ENCODE assay signal across 24 mouse cellular contexts in the genomic region with DNA sequence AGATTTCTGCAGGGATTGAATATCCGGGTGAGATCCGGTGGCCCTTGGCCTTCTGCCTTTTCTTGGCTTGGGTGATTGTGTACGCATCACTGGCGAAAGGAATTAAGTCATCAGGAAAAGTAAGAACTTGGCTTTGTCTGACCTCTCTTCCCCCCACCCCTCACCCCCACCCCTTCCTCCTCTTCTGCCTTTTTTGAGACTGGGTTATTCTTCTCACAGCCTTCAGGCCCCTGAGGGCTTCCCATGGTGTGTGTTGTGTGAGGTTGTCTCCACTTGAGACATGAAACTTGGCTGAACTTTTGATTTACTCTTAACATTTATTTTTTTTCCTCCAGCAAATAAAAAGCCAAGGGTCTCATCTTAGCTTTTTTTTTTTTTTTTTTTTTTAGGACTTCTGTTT. TPM values are rescaled to one million over a fixed set of nuclear protein-coding genes. Genes with fewer than 3 reads are reported as not detected.
DNase-seq lines count a peak whose midpoint lies in the region; ATAC-seq and TF ChIP-seq lines count a peak whose summit lies in the region.
"Had no signal": no experiment of that assay in that cellular context is flagged by ENCODE, and none has a peak within 500 bp of the region (broad histone marks: within the 10 kb centered on the region; RNA-seq: fewer than 3 reads in every experiment).

No protein-coding gene starts in this region.

- H3K4me3 ChIP-seq in embryonic facial prominence, embryonic 14.5 days (ENCODE audit: low read depth, low read length) = no peak overlapping the region
- H3K4me3 ChIP-seq in embryonic facial prominence, embryonic 10.5 days = no peak overlapping the region
- H3K4me3 ChIP-seq in kidney, embryonic 15.5 days (replicated peaks) = no peak overlapping the region
- H3K4me3 ChIP-seq in limb, embryonic 14.5 days (replicated peaks; ENCODE audit: low read length) = no peak overlapping the region
- no peak overlapping the region for H3K4me3 ChIP-seq in limb, embryonic 10.5 days
- H3K4me3 ChIP-seq: embryonic facial prominence, embryonic 13.5 days; forebrain, embryonic 13.5 days; forebrain, embryonic 15.5 days had no signal

- peak; percentile 23 for DNase-seq in embryonic facial prominence, embryonic 14.5 days (ENCODE audit: low spot score)
- DNase-seq in embryonic facial prominence, embryonic 10.5 days (ENCODE audit: low spot score) = no peak
- DNase-seq in kidney, postnatal 14 days = no peak
- no peak for DNase-seq in limb, embryonic 14.5 days (ENCODE audit: low spot score)
- no peak for DNase-seq in limb, embryonic 10.5 days (ENCODE audit: low spot score)
- DNase-seq: adrenal gland, adult 8-10 months; adrenal gland, postnatal 14 days; adrenal gland, postnatal 36 days; B cell, adult 2 months; cerebellum, adult 11-12 months; cerebellum, adult 2 months; cerebellum, adult 9-10 months; cerebellum, postnatal 10 days; cerebellum, postnatal 25 days; forebrain, postnatal 0 days had no signal

- no peak overlapping the region for H3K9ac ChIP-seq in embryonic facial prominence, embryonic 14.5 days (ENCODE audit: low read depth, low read length)
- no peak overlapping the region for H3K9ac ChIP-seq in kidney, embryonic 15.5 days
- no peak overlapping the region for H3K9ac ChIP-seq in limb, embryonic 14.5 days (ENCODE audit: low read depth, low read length, severe bottlenecking)
- H3K9ac ChIP-seq: embryonic facial prominence, embryonic 13.5 days; forebrain, embryonic 13.5 days; forebrain, embryonic 15.5 days; forebrain, postnatal 0 days had no signal

- no peaks in the 10 kb centered on the region for H3K4me1 ChIP-seq in embryonic facial prominence, embryonic 14.5 days (ENCODE audit: control insufficient read depth, insufficient read depth, low read length)
- H3K4me1 ChIP-seq in embryonic facial prominence, embryonic 10.5 days = 0 out of 2 replicates have a peak, but pooled peaks cover 4% of the 10 kb centered on the region
- no peaks in the 10 kb centered on the region for H3K4me1 ChIP-seq in kidney, embryonic 15.5 days
- no peaks in the 10 kb centered on the region for H3K4me1 ChIP-seq in limb, embryonic 14.5 days (ENCODE audit: control insufficient read depth, insufficient read depth, low read length)
- H3K4me1 ChIP-seq in limb, embryonic 10.5 days = peaks cover 17% of the 10 kb centered on the region
- H3K4me1 ChIP-seq: embryonic facial prominence, embryonic 13.5 days; forebrain, embryonic 13.5 days; forebrain, embryonic 15.5 days had no signal

- 47% methylated on average over 4 of the region's 4 CpGs for WGBS in embryonic facial prominence, embryonic 14.5 days
- 56% methylated on average over 4 of the region's 4 CpGs for WGBS in embryonic facial prominence, embryonic 10.5 days
- WGBS in kidney, embryonic 15.5 days = 36% methylated on average over 4 of the region's 4 CpGs
- WGBS in limb, embryonic 14.5 days = 81% methylated on average over 4 of the region's 4 CpGs
- 81% methylated on average over 4 of the region's 4 CpGs for WGBS in limb, embryonic 10.5 days

- no peak overlapping the region for H3K4me2 ChIP-seq in embryonic facial prominence, embryonic 14.5 days (ENCODE audit: low read depth, low read length)
- H3K4me2 ChIP-seq in kidney, embryonic 15.5 days = no peak overlapping the region
- H3K4me2 ChIP-seq in limb, embryonic 14.5 days (replicated peaks; ENCODE audit: low read depth, low read length, severe bottlenecking) = no peak overlapping the region
- H3K4me2 ChIP-seq: embryonic facial prominence, embryonic 13.5 days; forebrain, embryonic 13.5 days; forebrain, embryonic 15.5 days had no signal

- no peaks in the 10 kb centered on the region for H3K36me3 ChIP-seq in embryonic facial prominence, embryonic 14.5 days (ENCODE audit: control insufficient read depth, insufficient read depth, low read length)
- H3K36me3 ChIP-seq in embryonic facial prominence, embryonic 10.5 days (replicated peaks) = no peaks in the 10 kb centered on the region
- no peaks in the 10 kb centered on the region for H3K36me3 ChIP-seq in kidney, embryonic 15.5 days
- no peaks in the 10 kb centered on the region for H3K36me3 ChIP-seq in limb, embryonic 14.5 days (ENCODE audit: control insufficient read depth, insufficient read depth, low read length)
- no peaks in the 10 kb centered on the region for H3K36me3 ChIP-seq in limb, embryonic 10.5 days
- H3K36me3 ChIP-seq: embryonic facial prominence, embryonic 13.5 days; forebrain, embryonic 15.5 days; G1E had no signal

- no peak for TF ChIP-seq POLR2A in limb, embryonic 14.5 days (IDR thresholded peaks at IDR 0.05; ENCODE audit: borderline replicate concordance, extremely low read depth, insufficient read depth, insufficient read length)

- ATAC-seq in embryonic facial prominence, embryonic 14.5 days (ENCODE audit: low read depth) = no peak
- peak; percentile 57 for ATAC-seq in kidney, embryonic 15.5 days (replicated peaks; ENCODE audit: low FRiP score)
- peak; percentile 63; the same call in 1 of the 2 replicates for ATAC-seq in limb, embryonic 14.5 days (ENCODE audit: low FRiP score, low read depth)
- ATAC-seq: activated CD4-positive, CD25-positive, alpha-beta regulatory T cell, adult 4 months; CD4-positive, CD25-positive, alpha-beta regulatory T cell, adult 4 months; forebrain, embryonic 13.5 days; forebrain, embryonic 15.5 days; forebrain, postnatal 0 days; Patski had no signal

- no peak overlapping the region for H3K27ac ChIP-seq in embryonic facial prominence, embryonic 14.5 days (replicated peaks; ENCODE audit: low read depth, low read length)
- H3K27ac ChIP-seq in embryonic facial prominence, embryonic 10.5 days (replicated peaks) = no peak overlapping the region
- no peak overlapping the region for H3K27ac ChIP-seq in kidney, embryonic 15.5 days
- H3K27ac ChIP-seq in limb, embryonic 14.5 days (replicated peaks; ENCODE audit: low read depth, low read length) = no peak overlapping the region
- no peak overlapping the region for H3K27ac ChIP-seq in limb, embryonic 10.5 days
- H3K27ac ChIP-seq: embryonic facial prominence, embryonic 13.5 days; forebrain, embryonic 13.5 days; forebrain, embryonic 15.5 days had no signal

- no peaks in the 10 kb centered on the region for H3K9me3 ChIP-seq in embryonic facial prominence, embryonic 14.5 days (ENCODE audit: control insufficient read depth, low read length)
- H3K9me3 ChIP-seq in embryonic facial prominence, embryonic 10.5 days = no peaks in the 10 kb centered on the region
- H3K9me3 ChIP-seq in kidney, embryonic 15.5 days (replicated peaks) = no peaks in the 10 kb centered on the region
- no peaks in the 10 kb centered on the region for H3K9me3 ChIP-seq in limb, embryonic 14.5 days (ENCODE audit: control insufficient read depth, low read length)
- H3K9me3 ChIP-seq in limb, embryonic 10.5 days (replicated peaks) = no peaks in the 10 kb centered on the region
- H3K9me3 ChIP-seq: embryonic facial prominence, embryonic 13.5 days; forebrain, embryonic 13.5 days; forebrain, embryonic 15.5 days; G1E had no signal

- H3K27me3 ChIP-seq in embryonic facial prominence, embryonic 14.5 days (replicated peaks; ENCODE audit: control insufficient read depth, insufficient read depth, low read length) = no peaks in the 10 kb centered on the region
- peaks cover 21% of the 10 kb centered on the region for H3K27me3 ChIP-seq in embryonic facial prominence, embryonic 10.5 days (replicated peaks; ENCODE audit: low read depth, poor library complexity, severe bottlenecking)
- no peaks in the 10 kb centered on the region for H3K27me3 ChIP-seq in kidney, embryonic 15.5 days
- no peaks in the 10 kb centered on the region for H3K27me3 ChIP-seq in limb, embryonic 14.5 days (ENCODE audit: control insufficient read depth, insufficient read depth, low read length)
- 0 out of 2 replicates have a peak, but pooled peaks cover 2% of the 10 kb centered on the region for H3K27me3 ChIP-seq in limb, embryonic 10.5 days (ENCODE audit: low read depth, poor library complexity, severe bottlenecking)
- H3K27me3 ChIP-seq: Patski had no signal

RNA-seq across cellular contexts. Expression of a gene that starts 20.1 kb away (rescaled TPM):
- 0.08 TPM in 1 of 2 replicates, not detected in the other for polyA plus RNA-seq in embryonic facial prominence, embryonic 14.5 days (2014; fragmentation: Nextera tagmentation; extraction: Ambion mirVana)
- polyA plus RNA-seq in embryonic facial prominence, embryonic 10.5 days (2016; fragmentation: Nextera tagmentation; extraction: Ambion mirVana) = 0.04 and 0.09 TPM in 2 replicates
- polyA plus RNA-seq in kidney, embryonic 15.5 days (2015; fragmentation: Nextera tagmentation; extraction: Ambion mirVana) = 0.04 and 0.06 TPM in 2 replicates
- 0.01 and 0.03 TPM in 2 replicates for polyA plus RNA-seq in limb, embryonic 14.5 days (2012; rRNA removed)
- polyA plus RNA-seq in limb, embryonic 14.5 days (2014; fragmentation: Nextera tagmentation; extraction: Ambion mirVana) = not detected in 2 replicates
- polyA plus RNA-seq in limb, embryonic 10.5 days (2016; fragmentation: Nextera tagmentation; extraction: Ambion mirVana) = 0.03 TPM in 1 of 2 replicates, not detected in the other
- polyA plus RNA-seq: activated CD4-positive, CD25-positive, alpha-beta regulatory T cell, adult 4 months; CD4-positive, CD25-positive, alpha-beta regulatory T cell, adult 4 months; forebrain, embryonic 11.5 days; forebrain, embryonic 13.5 days; forebrain, embryonic 15.5 days; forebrain, postnatal 0 days; G1E had no signal

RNA-seq across cellular contexts. Expression of a gene that starts 44.7 kb away (rescaled TPM):
- polyA plus RNA-seq in embryonic facial prominence, embryonic 14.5 days (2014; fragmentation: Nextera tagmentation; extraction: Ambion mirVana) = 12.8 and 13.4 TPM in 2 replicates
- 0.39 and 0.76 TPM in 2 replicates for polyA plus RNA-seq in embryonic facial prominence, embryonic 10.5 days (2016; fragmentation: Nextera tagmentation; extraction: Ambion mirVana)
- polyA plus RNA-seq in kidney, embryonic 15.5 days (2015; fragmentation: Nextera tagmentation; extraction: Ambion mirVana) = 11.5 and 12.3 TPM in 2 replicates
- 4.8 and 5.5 TPM in 2 replicates for polyA plus RNA-seq in limb, embryonic 14.5 days (2012; rRNA removed)
- polyA plus RNA-seq in limb, embryonic 14.5 days (2014; fragmentation: Nextera tagmentation; extraction: Ambion mirVana) = 4.2 and 5.2 TPM in 2 replicates
- 0.55 and 0.74 TPM in 2 replicates for polyA plus RNA-seq in limb, embryonic 10.5 days (2016; fragmentation: Nextera tagmentation; extraction: Ambion mirVana)
- polyA plus RNA-seq: CD4-positive, CD25-positive, alpha-beta regulatory T cell, adult 4 months; G1E had no signal
